Mouse (Mus musculus): ENCODE measurements at regions not wholly inside any gene's neighbourhood (a gene's known extent, or its start where the extent isn't known, plus 50 kb on each side); places are given as distances from the start of the nearest gene placed in this dataset.

GRCm38 (mm10) chr2:174532671-174533363 lies 59.9 kb upstream of the Prelid3b start:
- H3K36me3 ChIP-seq (ENCODE audit: control insufficient read depth, insufficient read depth, low read length), result no peaks in the 10 kb centered on the region
- no peak overlapping the region for H3K4me3 ChIP-seq (ENCODE audit: insufficient read depth, low read depth, low read length)
- WGBS, result 33% methylated on average over 12 of the region's 12 CpGs
- H3K27ac ChIP-seq (ENCODE audit: insufficient read depth, low read depth, low read length), result no peak overlapping the region
- TF ChIP-seq POLR2A (IDR thresholded peaks at IDR 0.05; ENCODE audit: low read depth, low read length) (no peak), CTCF (conservative IDR thresholded peaks at IDR 0.05; ENCODE audit: insufficient read depth, insufficient read length, low read depth, low read length) (peak; percentile 89)
- peak; percentile 27 for DNase-seq
- no peaks in the 10 kb centered on the region for H3K4me1 ChIP-seq (ENCODE audit: control insufficient read depth, insufficient read depth, low read length)
- H3K27me3 ChIP-seq (replicated peaks; ENCODE audit: control insufficient read depth, insufficient read depth, low read length), result no peaks in the 10 kb centered on the region

GRCm38 (mm10) chr2:174540717-174541116 lies 67.8 kb upstream of the Prelid3b start:
- Histone ChIP-seq H3K27me3 (replicated peaks; ENCODE audit: control insufficient read depth, insufficient read depth, low read length) (no peaks in the 10 kb centered on the region), H3K36me3 (ENCODE audit: control insufficient read depth, insufficient read depth, low read length) (no peaks in the 10 kb centered on the region), H3K27ac (ENCODE audit: insufficient read depth, low read depth, low read length) (no peak overlapping the region), H3K4me1 (ENCODE audit: control insufficient read depth, insufficient read depth, low read length) (no peaks in the 10 kb centered on the region), H3K4me3 (ENCODE audit: insufficient read depth, low read depth, low read length) (no peak overlapping the region)
- no peak for DNase-seq
- WGBS, result 54% methylated on average over 5 of the region's 5 CpGs
- TF ChIP-seq POLR2A (IDR thresholded peaks at IDR 0.05; ENCODE audit: low read depth, low read length) (no peak), CTCF (conservative IDR thresholded peaks at IDR 0.05; ENCODE audit: insufficient read depth, insufficient read length, low read depth, low read length) (no peak)

DNA sequence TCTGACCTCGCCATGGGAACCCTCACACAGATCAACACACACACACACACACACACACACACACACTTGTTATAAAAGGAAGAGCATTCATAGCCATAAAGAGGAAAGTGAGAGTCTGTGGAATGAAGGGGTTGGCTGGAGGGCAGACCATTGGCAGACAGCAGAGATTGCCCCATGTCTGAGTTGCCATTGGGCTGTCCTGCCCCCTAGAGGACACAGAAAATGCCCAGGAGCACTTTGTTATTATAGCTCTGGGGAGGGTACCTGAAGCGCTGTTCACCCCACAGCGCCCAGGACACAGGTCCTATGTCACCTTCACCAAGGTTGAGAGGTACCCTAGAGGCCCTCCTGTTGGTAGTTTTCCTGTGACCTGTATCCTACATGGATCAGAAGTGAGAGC lies 74.3 kb upstream of the Prelid3b start:
- Histone ChIP-seq H3K27me3 (replicated peaks; ENCODE audit: control insufficient read depth, insufficient read depth, low read length) (no peaks in the 10 kb centered on the region), H3K4me1 (ENCODE audit: control insufficient read depth, insufficient read depth, low read length) (no peaks in the 10 kb centered on the region), H3K36me3 (ENCODE audit: control insufficient read depth, insufficient read depth, low read length) (no peaks in the 10 kb centered on the region), H3K4me3 (ENCODE audit: insufficient read depth, low read depth, low read length) (no peak overlapping the region), H3K27ac (ENCODE audit: insufficient read depth, low read depth, low read length) (no peak overlapping the region)
- no peak; the same call in 1 of the 2 replicates for TF ChIP-seq CTCF (conservative IDR thresholded peaks at IDR 0.05; ENCODE audit: insufficient read depth, insufficient read length, low read depth, low read length)
- TF ChIP-seq POLR2A (IDR thresholded peaks at IDR 0.05; ENCODE audit: low read depth, low read length), result no peak
- 88% methylated on average over 3 of the region's 3 CpGs for WGBS
- no peak for DNase-seq

DNA sequence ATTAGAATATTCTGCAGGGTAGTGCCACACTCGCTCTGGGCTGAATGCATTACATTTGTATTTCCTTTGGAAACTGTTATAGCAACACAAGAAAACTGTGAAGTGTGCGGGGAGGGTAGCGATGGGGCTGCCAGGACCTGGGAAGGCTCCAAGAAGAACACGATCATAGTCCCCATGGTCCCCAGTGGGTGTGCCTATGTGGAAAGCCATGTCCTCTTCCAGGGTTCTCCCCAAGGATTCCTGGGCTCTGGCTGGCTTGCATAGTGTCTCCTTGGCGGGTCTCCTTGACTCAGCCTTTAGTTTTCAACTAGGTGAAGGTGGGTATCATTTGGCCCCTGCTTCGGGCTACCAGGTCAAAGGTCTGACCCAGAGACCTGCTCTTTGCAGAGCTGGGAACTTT lies 74.8 kb upstream of the Prelid3b start:
- Histone ChIP-seq H3K27me3 (replicated peaks; ENCODE audit: control insufficient read depth, insufficient read depth, low read length) (no peaks in the 10 kb centered on the region), H3K27ac (ENCODE audit: insufficient read depth, low read depth, low read length) (no peak overlapping the region), H3K4me1 (ENCODE audit: control insufficient read depth, insufficient read depth, low read length) (no peaks in the 10 kb centered on the region), H3K36me3 (ENCODE audit: control insufficient read depth, insufficient read depth, low read length) (no peaks in the 10 kb centered on the region), H3K4me3 (ENCODE audit: insufficient read depth, low read depth, low read length) (no peak overlapping the region)
- WGBS, result 88% methylated on average over 6 of the region's 6 CpGs
- TF ChIP-seq POLR2A (IDR thresholded peaks at IDR 0.05; ENCODE audit: low read depth, low read length), result no peak
- no peak for TF ChIP-seq CTCF (conservative IDR thresholded peaks at IDR 0.05; ENCODE audit: insufficient read depth, insufficient read length, low read depth, low read length)
- DNase-seq, result peak; percentile 5

- no peak overlapping the region for H3K4me3 ChIP-seq (ENCODE audit: insufficient read depth, low read depth, low read length)
- no peak for DNase-seq
- WGBS, result 68% methylated on average over 4 of the region's 4 CpGs
- H3K27me3 ChIP-seq (replicated peaks; ENCODE audit: control insufficient read depth, insufficient read depth, low read length), result no peaks in the 10 kb centered on the region
- H3K36me3 ChIP-seq (ENCODE audit: control insufficient read depth, insufficient read depth, low read length), result no peaks in the 10 kb centered on the region
- TF ChIP-seq POLR2A (IDR thresholded peaks at IDR 0.05; ENCODE audit: low read depth, low read length) (no peak), CTCF (conservative IDR thresholded peaks at IDR 0.05; ENCODE audit: insufficient read depth, insufficient read length, low read depth, low read length) (no peak)
- no peaks in the 10 kb centered on the region for H3K4me1 ChIP-seq (ENCODE audit: control insufficient read depth, insufficient read depth, low read length)
- H3K27ac ChIP-seq (ENCODE audit: insufficient read depth, low read depth, low read length), result no peak overlapping the region
These were observed 75.9 kb upstream of the Prelid3b start for GRCm38 (mm10) chr2:174548776-174549175.

GRCm38 (mm10) chr2:174555778-174556177 lies 82.9 kb upstream of the Prelid3b start:
- TF ChIP-seq CTCF (conservative IDR thresholded peaks at IDR 0.05; ENCODE audit: insufficient read depth, insufficient read length, low read depth, low read length) (no peak), POLR2A (IDR thresholded peaks at IDR 0.05; ENCODE audit: low read depth, low read length) (no peak)
- Histone ChIP-seq H3K4me3 (ENCODE audit: insufficient read depth, low read depth, low read length) (no peak overlapping the region), H3K4me1 (ENCODE audit: control insufficient read depth, insufficient read depth, low read length) (no peaks in the 10 kb centered on the region), H3K27me3 (replicated peaks; ENCODE audit: control insufficient read depth, insufficient read depth, low read length) (no peaks in the 10 kb centered on the region), H3K27ac (ENCODE audit: insufficient read depth, low read depth, low read length) (no peak overlapping the region), H3K36me3 (ENCODE audit: control insufficient read depth, insufficient read depth, low read length) (no peaks in the 10 kb centered on the region)
- no peak for DNase-seq
- WGBS, result 91% methylated on average over 11 of the region's 11 CpGs

- Histone ChIP-seq H3K4me3 (ENCODE audit: insufficient read depth, low read depth, low read length) (no peak overlapping the region), H3K27me3 (replicated peaks; ENCODE audit: control insufficient read depth, insufficient read depth, low read length) (no peaks in the 10 kb centered on the region), H3K36me3 (ENCODE audit: control insufficient read depth, insufficient read depth, low read length) (no peaks in the 10 kb centered on the region), H3K27ac (ENCODE audit: insufficient read depth, low read depth, low read length) (no peak overlapping the region), H3K4me1 (ENCODE audit: control insufficient read depth, insufficient read depth, low read length) (no peaks in the 10 kb centered on the region)
- TF ChIP-seq CTCF (conservative IDR thresholded peaks at IDR 0.05; ENCODE audit: insufficient read depth, insufficient read length, low read depth, low read length) (no peak), POLR2A (IDR thresholded peaks at IDR 0.05; ENCODE audit: low read depth, low read length) (no peak)
- peak; percentile 14 for DNase-seq
- 28% methylated on average over 7 of the region's 7 CpGs for WGBS
These were observed 81.4 kb upstream of the Zfp831 start for GRCm38 (mm10) chr2:174561828-174562429.
